Mouse (Mus musculus): ENCODE measurements at regions not wholly inside any gene's neighbourhood (a gene's known extent, or its start where the extent isn't known, plus 50 kb on each side); places are given as distances from the start of the nearest gene placed in this dataset.

- TF ChIP-seq POLR2A (IDR thresholded peaks at IDR 0.05; ENCODE audit: borderline replicate concordance, extremely low read depth, low read depth, low read length) (no peak), CTCF (IDR thresholded peaks at IDR 0.05; ENCODE audit: insufficient read depth, low read length) (no peak)
Measured at GRCm38 (mm10) chr13:44040640-44041039, 256.1 kb downstream of the Cd83 start.

Measured in lung, adult 2 months (tissue).